Mouse (Mus musculus) intestine, embryonic 14.5 days (tissue): ENCODE data around the gene Neb. TPM values are rescaled to one million over a fixed set of nuclear protein-coding genes. Genes with fewer than 3 reads are reported as not detected.

Experiments used
- ATAC-seq: fragments of 200-750 bp; cut with Nextera tagmentation; replicated peaks from 2 replicates; pipeline ENCODE4 v1.8.0; 2017; ENCODE audit warnings: low read depth, moderate number of reproducible peaks, moderate TSS enrichment, moderate library complexity; ENCODE audit not compliant: low FRiP score, low TSS enrichment
- DNase-seq: peaks from one replicate; pipeline ENCODE4 v3.0.0-alpha.2; 2018; ENCODE audit warnings: low spot score
- H3K27ac ChIP-seq: fragments of 300-500 bp; sonication (generic); 2 replicates; pipeline ENCODE4 v1.5.1; 2014; ENCODE audit warnings: low read depth, mild to moderate bottlenecking, control low read depth
- H3K27me3 ChIP-seq: fragments of 300-500 bp; sonication (generic); replicated peaks from 2 replicates; pipeline ENCODE4 v1.6.1; 2014; ENCODE audit warnings: low read length, control low read depth; ENCODE audit not compliant: control insufficient read depth, insufficient read depth
- H3K36me3 ChIP-seq: fragments of 300-500 bp; sonication (generic); 2 replicates; pipeline ENCODE4 v1.6.1; 2014; ENCODE audit warnings: low read length, control low read depth; ENCODE audit not compliant: control insufficient read depth, insufficient read depth
- H3K4me1 ChIP-seq: fragments of 300-500 bp; sonication (generic); replicated peaks from 2 replicates; pipeline ENCODE4 v1.6.1; 2014; ENCODE audit warnings: low read length, control low read depth, mixed read lengths; ENCODE audit not compliant: control insufficient read depth, insufficient read depth
- H3K4me2 ChIP-seq: fragments of 300-500 bp; sonication (generic); 2 replicates; pipeline ENCODE4 v1.6.1; 2014; ENCODE audit warnings: low read length
- H3K4me3 ChIP-seq: fragments of 300-500 bp; sonication (generic); 2 replicates; pipeline ENCODE4 v1.5.1; 2014; ENCODE audit warnings: low read depth, low read length, control low read depth, mixed read lengths
- H3K9ac ChIP-seq: fragments of 300-500 bp; sonication (generic); 2 replicates; pipeline ENCODE4 v1.6.1; 2014; ENCODE audit warnings: mild to moderate bottlenecking, low read length
- H3K9me3 ChIP-seq: fragments of 300-500 bp; sonication (generic); 2 replicates; pipeline ENCODE4 v1.6.1; 2016; ENCODE audit warnings: low read length, control low read depth; ENCODE audit not compliant: control insufficient read depth
- WGBS: fragments of 180-500 bp; shearing (Covaris S2); extraction: QIAGEN DNeasy Blood & Tissue Kit; methylation state at CpG from one replicate; pipeline ENCODE4 v1.1.7; 2014; 5-methylcytosine and 5-hydroxymethylcytosine counted together
- polyA plus RNA-seq: library from polyadenylated mRNA; unstranded; fragments of >200 nt; fragmentation: Nextera tagmentation; extraction: Ambion mirVana; gene quantifications from 2 replicates; pipeline ENCODE4 v1.2.1, GENCODE M21; 2014

Neb gene
- polyA plus RNA-seq, 1 experiment from 2014 or later: 0.07 TPM

- H3K9ac ChIP-seq: no peak overlapping the region
- DNase-seq (peak; percentile 64), ATAC-seq (no peak)
- H3K27ac ChIP-seq: no peak overlapping the region
- H3K9me3 ChIP-seq: no peaks in the 10 kb centered on the region
- H3K36me3 ChIP-seq: no peaks in the 10 kb centered on the region
- no peak overlapping the region for H3K4me3 ChIP-seq
- H3K27me3 ChIP-seq: no peaks in the 10 kb centered on the region
- H3K4me2 ChIP-seq: no peak overlapping the region
- no peaks in the 10 kb centered on the region for H3K4me1 ChIP-seq
- 49% methylated on average over 8 of the region's 8 CpGs for WGBS
Measured at GRCm38 (mm10) chr2:52220074-52220473, 158.2 kb downstream of the Neb start.

DNA sequence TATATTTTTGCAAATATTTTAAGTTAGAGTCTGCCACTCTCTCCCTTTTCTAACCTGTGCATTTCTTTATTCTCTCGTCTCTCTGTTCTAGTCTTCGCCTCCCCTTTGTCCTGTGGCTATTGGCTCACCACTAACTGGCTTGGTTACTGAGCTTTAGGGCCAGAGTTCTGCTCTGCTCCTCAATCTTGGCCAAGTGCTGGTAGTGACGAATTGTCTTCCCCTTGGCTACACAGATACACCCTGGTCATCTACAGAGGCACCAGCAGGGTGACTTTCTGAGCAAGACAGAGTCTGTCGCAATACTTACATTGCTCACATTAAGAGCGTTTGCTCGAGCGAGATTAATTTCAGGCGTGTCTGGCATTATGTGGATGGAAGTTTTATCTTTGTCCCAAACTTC is 162.3 kb downstream of the Neb start:
- Histone ChIP-seq H3K36me3 (no peaks in the 10 kb centered on the region), H3K4me3 (no peak overlapping the region), H3K27ac (no peak overlapping the region), H3K4me1 (no peaks in the 10 kb centered on the region), H3K27me3 (no peaks in the 10 kb centered on the region), H3K9me3 (no peaks in the 10 kb centered on the region), H3K4me2 (no peak overlapping the region), H3K9ac (no peak overlapping the region)
- no peak for DNase-seq
- 87% methylated on average over 8 of the region's 8 CpGs for WGBS
- no peak for ATAC-seq

DNA sequence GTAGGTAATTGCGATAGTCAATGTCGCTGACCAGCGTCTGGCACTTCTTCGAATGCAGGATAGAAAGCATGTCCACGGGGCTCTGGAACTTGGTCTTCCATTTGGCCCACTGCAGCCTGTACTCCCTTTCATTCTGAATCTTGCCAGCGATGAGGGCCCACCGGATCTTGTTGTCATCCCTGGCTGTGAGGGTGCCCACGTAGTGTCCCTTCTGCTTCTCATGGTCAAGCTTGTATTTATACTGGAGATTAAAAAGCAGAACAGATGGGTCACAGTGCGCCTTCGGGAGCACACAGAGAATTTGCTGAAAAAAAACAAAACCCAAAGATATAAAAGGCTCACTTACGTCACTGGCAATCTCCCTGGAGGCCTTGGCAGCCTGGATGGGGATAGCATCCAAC is 165.7 kb downstream of the Neb start:
- WGBS: 91% methylated on average over 11 of the region's 11 CpGs
- no peak for ATAC-seq
- Histone ChIP-seq H3K27me3 (no peaks in the 10 kb centered on the region), H3K4me2 (no peak overlapping the region), H3K9me3 (no peaks in the 10 kb centered on the region), H3K4me1 (no peaks in the 10 kb centered on the region), H3K36me3 (no peaks in the 10 kb centered on the region), H3K27ac (no peak overlapping the region), H3K9ac (no peak overlapping the region), H3K4me3 (no peak overlapping the region)
- no peak for DNase-seq

- no peak overlapping the region for H3K9ac ChIP-seq
- WGBS: 61% methylated on average over 5 of the region's 5 CpGs
- H3K4me1 ChIP-seq: no peaks in the 10 kb centered on the region
- H3K4me2 ChIP-seq: no peak overlapping the region
- H3K9me3 ChIP-seq: no peaks in the 10 kb centered on the region
- no peaks in the 10 kb centered on the region for H3K36me3 ChIP-seq
- no peak for ATAC-seq
- no peaks in the 10 kb centered on the region for H3K27me3 ChIP-seq
- DNase-seq: no peak
- H3K27ac ChIP-seq: no peak overlapping the region
- no peak overlapping the region for H3K4me3 ChIP-seq
Measured at GRCm38 (mm10) chr2:52211358-52211899, 166.8 kb downstream of the Neb start.

- no peak for ATAC-seq
- H3K27me3 ChIP-seq: no peaks in the 10 kb centered on the region
- no peaks in the 10 kb centered on the region for H3K4me1 ChIP-seq
- DNase-seq: no peak
- no peak overlapping the region for H3K4me2 ChIP-seq
- H3K9ac ChIP-seq: no peak overlapping the region
- H3K4me3 ChIP-seq: no peak overlapping the region
- 89% methylated on average over 7 of the region's 7 CpGs for WGBS
- H3K9me3 ChIP-seq: no peaks in the 10 kb centered on the region
- H3K27ac ChIP-seq: no peak overlapping the region
- H3K36me3 ChIP-seq: no peaks in the 10 kb centered on the region
Measured at GRCm38 (mm10) chr2:52210685-52211084, 167.6 kb downstream of the Neb start.

GRCm38 (mm10) chr2:52204992-52205391 is 173.3 kb downstream of the Neb start:
- H3K36me3 ChIP-seq: no peaks in the 10 kb centered on the region
- ATAC-seq (no peak), DNase-seq (no peak)
- WGBS: 84% methylated on average over 4 of the region's 4 CpGs
- no peaks in the 10 kb centered on the region for H3K4me1 ChIP-seq
- no peaks in the 10 kb centered on the region for H3K27me3 ChIP-seq
- H3K27ac ChIP-seq: no peak overlapping the region
- no peaks in the 10 kb centered on the region for H3K9me3 ChIP-seq
- no peak overlapping the region for H3K9ac ChIP-seq
- no peak overlapping the region for H3K4me3 ChIP-seq
- no peak overlapping the region for H3K4me2 ChIP-seq

GRCm38 (mm10) chr2:52193629-52194028 is 184.6 kb downstream of the Neb start:
- WGBS: 90% methylated on average over 6 of the region's 6 CpGs
- H3K4me2 ChIP-seq: no peak overlapping the region
- DNase-seq (no peak), ATAC-seq (no peak)
- H3K27ac ChIP-seq: no peak overlapping the region
- no peaks in the 10 kb centered on the region for H3K4me1 ChIP-seq
- no peaks in the 10 kb centered on the region for H3K36me3 ChIP-seq
- H3K27me3 ChIP-seq: no peaks in the 10 kb centered on the region
- no peaks in the 10 kb centered on the region for H3K9me3 ChIP-seq
- H3K4me3 ChIP-seq: no peak overlapping the region
- H3K9ac ChIP-seq: no peak overlapping the region

DNA sequence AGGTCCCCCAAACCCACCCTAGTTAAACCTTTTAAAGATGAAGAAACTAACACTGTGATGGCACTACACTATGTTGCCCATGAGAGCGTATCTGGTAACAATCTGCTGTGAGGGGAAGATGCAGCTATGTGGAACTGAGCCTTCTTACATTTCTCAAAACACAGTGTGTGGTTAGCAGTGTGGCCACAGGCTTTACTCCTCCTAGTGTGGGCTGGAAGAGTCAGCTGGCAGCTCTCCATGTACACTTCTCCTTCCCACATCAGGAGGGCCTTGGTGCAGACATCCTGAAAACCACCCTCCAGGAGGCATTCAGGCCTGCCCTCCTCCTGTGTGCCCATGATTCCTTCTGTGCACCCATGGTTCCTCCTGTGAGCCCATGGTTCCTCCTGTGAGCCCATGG is 198.6 kb downstream of the Neb start:
- WGBS: 90% methylated on average over 1 of the region's 1 CpGs
- ATAC-seq (no peak), DNase-seq (no peak)

DNA sequence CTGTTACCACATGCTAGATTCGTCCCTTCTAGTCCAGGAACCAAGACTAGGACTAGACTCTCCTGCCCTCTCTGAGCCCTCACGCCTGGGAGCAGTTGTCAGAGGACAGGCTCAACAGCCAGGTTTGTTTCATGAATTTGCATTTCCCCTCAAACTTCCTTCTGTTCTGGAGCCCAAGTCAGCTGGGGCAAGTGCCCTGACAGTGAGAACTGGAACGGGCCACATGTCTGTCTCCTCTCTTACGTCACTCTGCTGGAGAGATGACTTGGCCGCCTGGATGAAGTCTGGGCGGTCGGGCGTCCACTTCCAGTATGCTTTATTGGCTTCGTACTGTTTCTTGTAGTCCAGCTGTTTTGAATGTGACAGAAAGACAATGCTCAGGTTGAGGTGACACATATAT is 200.5 kb downstream of the Neb start:
- H3K4me3 ChIP-seq: no peak overlapping the region
- H3K27me3 ChIP-seq: no peaks in the 10 kb centered on the region
- no peaks in the 10 kb centered on the region for H3K36me3 ChIP-seq
- no peak overlapping the region for H3K9ac ChIP-seq
- ATAC-seq: no peak
- no peaks in the 10 kb centered on the region for H3K9me3 ChIP-seq
- DNase-seq: no peak
- no peaks in the 10 kb centered on the region for H3K4me1 ChIP-seq
- H3K27ac ChIP-seq: no peak overlapping the region
- no peak overlapping the region for H3K4me2 ChIP-seq
- WGBS: 88% methylated on average over 9 of the region's 9 CpGs

More for the DNA sequence above, 198.6 kb downstream of the Neb start:
- Histone ChIP-seq H3K4me1 (no peaks in the 10 kb centered on the region), H3K36me3 (no peaks in the 10 kb centered on the region), H3K4me3 (no peak overlapping the region), H3K27ac (no peak overlapping the region), H3K9me3 (no peaks in the 10 kb centered on the region), H3K4me2 (no peak overlapping the region), H3K9ac (no peak overlapping the region), H3K27me3 (no peaks in the 10 kb centered on the region)
